ENCODE assay signal across 9 mouse cellular contexts in genomic region chr2:154614841-154615576, GRCm38 (mm10). TPM values are rescaled to one million over a fixed set of nuclear protein-coding genes. Genes with fewer than 3 reads are reported as not detected.
DNase-seq lines count a peak whose midpoint lies in the region; ATAC-seq and TF ChIP-seq lines count a peak whose summit lies in the region.
"Had no signal": no experiment of that assay in that cellular context is flagged by ENCODE, and none has a peak within 500 bp of the region (broad histone marks: within the 10 kb centered on the region; RNA-seq: fewer than 3 reads in every experiment).

No protein-coding gene starts in this region.

- H3K4me3 ChIP-seq in liver, embryonic 11.5 days (ENCODE audit: low read depth, low read length) = peak overlapping the region; percentile 26
- peak overlapping the region; percentile 48 for H3K4me3 ChIP-seq in cerebellum, adult 2 months (replicated peaks; ENCODE audit: insufficient read depth, low read depth, low read length)
- H3K4me3 ChIP-seq in hindbrain, embryonic 13.5 days = no peak overlapping the region
- no peak overlapping the region for H3K4me3 ChIP-seq in midbrain, postnatal 0 days (ENCODE audit: low read depth, low read length)

- intact Hi-C loops in left cerebral cortex, postnatal 25 days (cut with DNase I) = no loop called here

- no peak for TF ChIP-seq CTCF in cerebellum, adult 2 months (IDR thresholded peaks at IDR 0.05; ENCODE audit: borderline replicate concordance, insufficient read depth, low read depth, low read length)
- TF ChIP-seq CTCF in midbrain, postnatal 0 days (IDR thresholded peaks at IDR 0.05) = no peak

- no peaks in the 10 kb centered on the region for H3K36me3 ChIP-seq in liver, embryonic 11.5 days (ENCODE audit: control insufficient read depth, insufficient read depth, low read length)
- peaks cover 17% of the 10 kb centered on the region for H3K36me3 ChIP-seq in hindbrain, embryonic 13.5 days
- H3K36me3 ChIP-seq in midbrain, postnatal 0 days (ENCODE audit: insufficient read depth, low read length) = no peaks in the 10 kb centered on the region; the same call in 1 of the 2 replicates

- H3K27me3 ChIP-seq in liver, embryonic 11.5 days (replicated peaks; ENCODE audit: control insufficient read depth, insufficient read depth, low read length) = no peaks in the 10 kb centered on the region
- no peaks in the 10 kb centered on the region for H3K27me3 ChIP-seq in cerebellum, adult 2 months (ENCODE audit: control insufficient read depth, insufficient read depth, low read length)
- no peaks in the 10 kb centered on the region for H3K27me3 ChIP-seq in hindbrain, embryonic 13.5 days
- no peaks in the 10 kb centered on the region for H3K27me3 ChIP-seq in midbrain, postnatal 0 days (ENCODE audit: insufficient read depth, low read length)

- no peaks in the 10 kb centered on the region for H3K9me3 ChIP-seq in liver, embryonic 11.5 days (ENCODE audit: control insufficient read depth, low read length)
- no peaks in the 10 kb centered on the region for H3K9me3 ChIP-seq in hindbrain, embryonic 13.5 days
- H3K9me3 ChIP-seq in midbrain, postnatal 0 days (ENCODE audit: low read length) = no peaks in the 10 kb centered on the region

- peak overlapping the region; percentile 75 for H3K27ac ChIP-seq in liver, embryonic 11.5 days (ENCODE audit: low read depth, low read length)
- H3K27ac ChIP-seq in cerebellum, adult 2 months (ENCODE audit: insufficient read depth, low read length) = peak overlapping the region; percentile 89
- no peak overlapping the region for H3K27ac ChIP-seq in hindbrain, embryonic 13.5 days
- no peak overlapping the region for H3K27ac ChIP-seq in midbrain, postnatal 0 days (ENCODE audit: low read depth, low read length)

- peaks cover 14% of the 10 kb centered on the region for H3K4me1 ChIP-seq in liver, embryonic 11.5 days (replicated peaks; ENCODE audit: control insufficient read depth, insufficient read depth, low read length)
- peaks cover 6% of the 10 kb centered on the region; the same call in 1 of the 2 replicates for H3K4me1 ChIP-seq in cerebellum, adult 2 months (ENCODE audit: control insufficient read depth, insufficient read depth, low read length)
- peaks cover 29% of the 10 kb centered on the region for H3K4me1 ChIP-seq in hindbrain, embryonic 13.5 days (replicated peaks)
- 0 out of 2 replicates have a peak, but pooled peaks cover 8% of the 10 kb centered on the region for H3K4me1 ChIP-seq in midbrain, postnatal 0 days (ENCODE audit: insufficient read depth, low read length)

- ATAC-seq in liver, embryonic 11.5 days (replicated peaks; ENCODE audit: low FRiP score) = no peak
- no peak for ATAC-seq in hindbrain, embryonic 13.5 days (ENCODE audit: low FRiP score)
- no peak for ATAC-seq in midbrain, postnatal 0 days (ENCODE audit: low FRiP score)

- WGBS in liver, embryonic 11.5 days = 47% methylated on average over 19 of the region's 19 CpGs
- WGBS in cerebellum, adult 2 months = 9% methylated on average over 19 of the region's 19 CpGs
- 69% methylated on average over 19 of the region's 19 CpGs for WGBS in hindbrain, embryonic 13.5 days
- 69% methylated on average over 19 of the region's 19 CpGs for WGBS in midbrain, postnatal 0 days

- DNase-seq in liver, embryonic 11.5 days (ENCODE audit: low spot score) = no peak
- no peak for DNase-seq in liver
- peak; percentile 61 to 77 for DNase-seq in cerebellum, adult 2 months
- peak; percentile 24 for DNase-seq in midbrain, postnatal 0 days (ENCODE audit: low spot score)
- DNase-seq in left cerebral cortex, postnatal 25 days (ENCODE audit: low spot score in 2 of 2) = no peak
- no peak for DNase-seq in yolk sac, embryonic 10.5 days (ENCODE audit: low spot score)
- no peak for DNase-seq in right cerebral cortex, postnatal 36 days (ENCODE audit: low spot score in 2 of 2)

- peak overlapping the region; percentile 84 for H3K4me2 ChIP-seq in liver, embryonic 11.5 days
- peak overlapping the region; percentile 66 for H3K4me2 ChIP-seq in hindbrain, embryonic 13.5 days
- peak overlapping the region; percentile 73 for H3K4me2 ChIP-seq in midbrain, postnatal 0 days (ENCODE audit: low read depth, low read length, poor library complexity, severe bottlenecking)

- peak overlapping the region; percentile 38 for H3K9ac ChIP-seq in liver, embryonic 11.5 days (ENCODE audit: low read depth, low read length)
- H3K9ac ChIP-seq in hindbrain, embryonic 13.5 days = no peak overlapping the region
- no peak overlapping the region for H3K9ac ChIP-seq in midbrain, postnatal 0 days (replicated peaks; ENCODE audit: low read length, poor library complexity, severe bottlenecking)

- peak; percentile 22; the same call in 1 of the 2 replicates for TF ChIP-seq POLR2A in cerebellum, adult 2 months (IDR thresholded peaks at IDR 0.05; ENCODE audit: borderline replicate concordance, insufficient read depth, low read length)

RNA-seq across cellular contexts. Expression of gene 4930519P11Rik, which starts 1.8 kb away (rescaled TPM):
- polyA plus RNA-seq in liver, embryonic 11.5 days (2014; fragmentation: Nextera tagmentation; extraction: Ambion mirVana) = not detected in 2 replicates
- not detected in 2 replicates for polyA plus RNA-seq in cerebellum, adult 2 months (2012; rRNA removed)
- polyA plus RNA-seq in hindbrain, embryonic 13.5 days (2015; fragmentation: Nextera tagmentation; extraction: Ambion mirVana) = 0.51 TPM in 1 of 2 replicates, not detected in the other
- not detected in 2 replicates for total RNA-seq in midbrain, postnatal 0 days (2014; rRNA removed)
- polyA plus RNA-seq in midbrain, postnatal 0 days (2015; fragmentation: Nextera tagmentation; extraction: Ambion mirVana) = 0.35 TPM in 1 of 2 replicates, not detected in the other
- total RNA-seq in left cerebral cortex, postnatal 25 days (2021) = not detected
- polyA plus RNA-seq: neural tube, embryonic 11.5 days had no signal

RNA-seq across cellular contexts. Expression of gene Zfp341, which starts 1.9 kb away (rescaled TPM):
- polyA plus RNA-seq in liver, embryonic 11.5 days (2014; fragmentation: Nextera tagmentation; extraction: Ambion mirVana) = 1.3 and 1.5 TPM in 2 replicates
- 11.5 and 13.3 TPM in 2 replicates for polyA plus RNA-seq in cerebellum, adult 2 months (2012; rRNA removed)
- 1.9 and 2.3 TPM in 2 replicates for polyA plus RNA-seq in hindbrain, embryonic 13.5 days (2015; fragmentation: Nextera tagmentation; extraction: Ambion mirVana)
- total RNA-seq in midbrain, postnatal 0 days (2014; rRNA removed) = 7.7 and 10.4 TPM in 2 replicates
- 1.2 and 1.5 TPM in 2 replicates for polyA plus RNA-seq in midbrain, postnatal 0 days (2015; fragmentation: Nextera tagmentation; extraction: Ambion mirVana)
- total RNA-seq in left cerebral cortex, postnatal 25 days (2021) = 10 to 100 TPM; 12.1 to 13.1 TPM

RNA-seq across cellular contexts. Expression of gene Pxmp4, which starts 11.5 kb away (rescaled TPM):
- polyA plus RNA-seq in liver, embryonic 11.5 days (2014; fragmentation: Nextera tagmentation; extraction: Ambion mirVana) = 25.2 and 25.6 TPM in 2 replicates
- 14.8 and 14.9 TPM in 2 replicates for polyA plus RNA-seq in cerebellum, adult 2 months (2012; rRNA removed)
- polyA plus RNA-seq in hindbrain, embryonic 13.5 days (2015; fragmentation: Nextera tagmentation; extraction: Ambion mirVana) = 14.2 and 16.8 TPM in 2 replicates
- total RNA-seq in midbrain, postnatal 0 days (2014; rRNA removed) = 16.1 and 21.6 TPM in 2 replicates
- polyA plus RNA-seq in midbrain, postnatal 0 days (2015; fragmentation: Nextera tagmentation; extraction: Ambion mirVana) = 17.8 and 21.1 TPM in 2 replicates
- total RNA-seq in left cerebral cortex, postnatal 25 days (2021) = 10 to 100 TPM; 11.4 to 14.1 TPM

RNA-seq across cellular contexts. Expression of gene Chmp4b, which starts 36.5 kb away (rescaled TPM):
- 9.3 and 10.9 TPM in 2 replicates for polyA plus RNA-seq in liver, embryonic 11.5 days (2014; fragmentation: Nextera tagmentation; extraction: Ambion mirVana)
- polyA plus RNA-seq in cerebellum, adult 2 months (2012; rRNA removed) = 307 and 356 TPM in 2 replicates
- 29.0 and 30.4 TPM in 2 replicates for polyA plus RNA-seq in hindbrain, embryonic 13.5 days (2015; fragmentation: Nextera tagmentation; extraction: Ambion mirVana)
- total RNA-seq in midbrain, postnatal 0 days (2014; rRNA removed) = 152 and 156 TPM in 2 replicates
- 28.1 and 31.7 TPM in 2 replicates for polyA plus RNA-seq in midbrain, postnatal 0 days (2015; fragmentation: Nextera tagmentation; extraction: Ambion mirVana)
- 100 to 1,000 TPM; 215 to 218 TPM for total RNA-seq in left cerebral cortex, postnatal 25 days (2021)

RNA-seq across cellular contexts. Expression of gene E2f1, which starts 45.3 kb away (rescaled TPM):
- polyA plus RNA-seq in liver, embryonic 11.5 days (2014; fragmentation: Nextera tagmentation; extraction: Ambion mirVana) = 12.6 and 14.0 TPM in 2 replicates
- 4.1 and 5.0 TPM in 2 replicates for polyA plus RNA-seq in cerebellum, adult 2 months (2012; rRNA removed)
- 8.9 and 9.1 TPM in 2 replicates for polyA plus RNA-seq in hindbrain, embryonic 13.5 days (2015; fragmentation: Nextera tagmentation; extraction: Ambion mirVana)
- total RNA-seq in midbrain, postnatal 0 days (2014; rRNA removed) = 2.0 and 2.3 TPM in 2 replicates
- 2.1 and 2.3 TPM in 2 replicates for polyA plus RNA-seq in midbrain, postnatal 0 days (2015; fragmentation: Nextera tagmentation; extraction: Ambion mirVana)
- 10 to 100 TPM in 1 of 2 experiments, 1 to 10 TPM in 1; 8.8 to 10.1 TPM for total RNA-seq in left cerebral cortex, postnatal 25 days (2021)

Comparison
In these comparisons a context has a peak if more than half of its experiments do, and no peak if none do; other contexts are left out.
1. DNase-seq: peak in cerebellum, adult 2 months (2 of 2) and midbrain, postnatal 0 days (single experiment); none in liver, embryonic 11.5 days (single experiment), liver (single experiment), left cerebral cortex, postnatal 25 days (0 of 2), yolk sac, embryonic 10.5 days (single experiment) and right cerebral cortex, postnatal 36 days (0 of 2).
2. H3K27ac ChIP-seq: peak in liver, embryonic 11.5 days (single experiment) and cerebellum, adult 2 months (single experiment); none in hindbrain, embryonic 13.5 days (single experiment) and midbrain, postnatal 0 days (single experiment).
3. H3K4me3 ChIP-seq: peak in liver, embryonic 11.5 days (single experiment) and cerebellum, adult 2 months (single experiment); none in hindbrain, embryonic 13.5 days (single experiment) and midbrain, postnatal 0 days (single experiment).
4. Peak in every context shown above with its lines, with median percentiles within 50 percentile points of each other: H3K4me2 ChIP-seq.